Mouse (Mus musculus): ENCODE data around the gene Sun5. TPM values are rescaled to one million over a fixed set of nuclear protein-coding genes. Genes with fewer than 3 reads are reported as not detected.

The Sun5 gene
- polyA plus RNA-seq (2017; shearing (Covaris generic)) = not detected

GRCm38 (mm10) chr2:153870984-153871383 is at the start of gene Sun5:
TSS of gene Sun5 (minus strand) at chr2:153871084.

GRCm38 (mm10) chr2:153917930-153918329 is 47.0 kb upstream of the Sun5 start, which contains the start of gene Bpifb3:
TSS of gene Bpifb3 (plus strand) at chr2:153918230.

GRCm38 (mm10) chr2:153900088-153900487 is 29.2 kb upstream of the Sun5 start, which contains the start of gene Bpifb6:
TSS of gene Bpifb6 (plus strand) at chr2:153900388.

GRCm38 (mm10) chr2:153874745-153875144 is 3.9 kb upstream of the Sun5 start, which contains the start of gene Bpifb2:
TSS of gene Bpifb2 (plus strand) at chr2:153875045.

Other genes with a start within 250 kb of the Sun5 start
- gene Commd7, start 238.3 kb downstream of the Sun5 start, polyA plus RNA-seq (2017; shearing (Covaris generic)) = 100 to 1,000 TPM; 133 to 145 TPM
- 10 to 100 TPM in 1 of 2 experiments, 1 to 10 TPM in 1; 7.2 to 10.1 TPM for gene Dnmt3b, start 221.6 kb downstream of the Sun5 start, polyA plus RNA-seq (2017; shearing (Covaris generic))
- gene Dnmt3c, start 174.4 kb downstream of the Sun5 start, polyA plus RNA-seq (2017; shearing (Covaris generic)) = not detected
- gene Mapre1, start 129.8 kb downstream of the Sun5 start, polyA plus RNA-seq (2017; shearing (Covaris generic)) = 100 to 1,000 TPM; 199 to 214 TPM
- under 1 TPM; 0.24 to 0.44 TPM for gene Efcab8, start 91.2 kb downstream of the Sun5 start, polyA plus RNA-seq (2017; shearing (Covaris generic))
- not detected for gene Bpifb2, start 4.0 kb upstream of the Sun5 start, polyA plus RNA-seq (2017; shearing (Covaris generic))
- gene Bpifb6, start 29.3 kb upstream of the Sun5 start, polyA plus RNA-seq (2017; shearing (Covaris generic)) = not detected
- not detected for gene Bpifb3, start 47.1 kb upstream of the Sun5 start, polyA plus RNA-seq (2017; shearing (Covaris generic))
- gene Bpifb4, start 67.1 kb upstream of the Sun5 start, polyA plus RNA-seq (2017; shearing (Covaris generic)) = not detected
- gene Bpifa6, start 103.9 kb upstream of the Sun5 start, polyA plus RNA-seq (2017; shearing (Covaris generic)) = not detected
- 1 to 10 TPM; 1.5 to 3.0 TPM for gene Bpifa2, start 137.2 kb upstream of the Sun5 start, polyA plus RNA-seq (2017; shearing (Covaris generic))

Measured in activated CD4-positive, CD25-positive, alpha-beta regulatory T cell (primary cell).